Mouse (Mus musculus) small intestine, adult 2 months (tissue): ENCODE data around the gene Rab30.

Experiments used
- CTCF ChIP-seq: fragments of 200-500 bp; IDR thresholded peaks from 2 replicates; pipeline ENCODE4 v1.5.1; 2012; ENCODE audit warnings: low read depth, mild to moderate bottlenecking, control low read depth, inconsistent platforms, low read length, moderate library complexity, mixed read lengths; ENCODE audit not compliant: insufficient replicate concordance, insufficient read length; ENCODE audit errors: extremely low read depth
- POLR2A ChIP-seq: fragments of 200-500 bp; IDR thresholded peaks from 2 replicates; pipeline ENCODE4 v1.6.1; 2012; ENCODE audit warnings: low read depth, mild to moderate bottlenecking, control low read depth, inconsistent platforms, low read length, moderate library complexity

DNA sequence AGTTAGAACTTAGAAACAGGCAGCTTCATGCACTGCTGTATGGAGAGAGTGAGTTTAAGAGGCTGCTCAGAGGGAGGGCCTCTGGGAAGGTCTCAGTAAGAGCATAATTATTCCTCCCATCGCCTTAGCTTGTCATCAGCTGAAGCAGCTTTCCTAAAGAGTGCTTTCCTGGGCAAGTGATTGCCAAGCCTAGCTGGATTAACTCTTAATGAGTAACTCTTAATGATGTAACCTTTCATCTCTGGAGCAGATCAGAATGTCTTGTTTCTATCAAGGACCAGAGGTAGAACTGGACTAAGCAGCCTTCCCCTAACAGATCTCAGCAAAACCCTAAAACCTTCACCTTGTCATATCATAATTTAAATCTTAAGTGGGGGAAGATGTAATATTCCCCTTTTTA is 61.8 kb downstream of the Rab30 start:
- TF ChIP-seq CTCF = no peak
- TF ChIP-seq POLR2A = no peak
